Mouse (Mus musculus) bone marrow macrophage, adult 2 months (primary cell): ENCODE results near the gene Gm20388.

Experiments used
- CTCF ChIP-seq: IDR thresholded peaks from 2 replicates; pipeline ENCODE4 v1.5.1; 2012; ENCODE audit warnings: low read depth, mild to moderate bottlenecking, low read length, moderate library complexity
- POLR2A ChIP-seq: IDR thresholded peaks from 2 replicates; pipeline ENCODE4 v1.6.1; 2012; ENCODE audit warnings: mild to moderate bottlenecking, low read depth, low read length, borderline replicate concordance

- TF ChIP-seq CTCF: no peak
- peak; percentile 88 for TF ChIP-seq POLR2A
These were observed 3131.7 kb downstream of the Gm20388 start, which contains the start of gene Ankrd11 for GRCm38 (mm10) chr8:123042158-123042973.
